Mouse (Mus musculus) liver, embryonic 13.5 days (tissue): ENCODE data around the gene Dennd1a. TPM values are rescaled to one million over a fixed set of nuclear protein-coding genes. Genes with fewer than 3 reads are reported as not detected.
A peak's percentile ranks its signal among the peaks of the same experiment; 100 is the strongest.

Experiments used
- ATAC-seq: fragments of 200-750 bp; cut with Nextera tagmentation; 2 replicates; pipeline ENCODE4 v1.8.0; 2017; ENCODE audit warnings: low read depth, mild to moderate bottlenecking, moderate number of reproducible peaks, moderate library complexity
- DNase-seq: peaks from one replicate; pipeline ENCODE4 v3.0.0; 2022
- H3K27ac ChIP-seq: fragments of 300-500 bp; sonication (generic); 2 replicates; pipeline ENCODE4 v1.5.1; 2015; ENCODE audit warnings: moderate library complexity, mild to moderate bottlenecking, inconsistent platforms
- H3K27me3 ChIP-seq: fragments of 300-500 bp; sonication (generic); 2 replicates; pipeline ENCODE4 v1.6.1; 2015; ENCODE audit warnings: mild to moderate bottlenecking, inconsistent platforms
- H3K36me3 ChIP-seq: fragments of 300-500 bp; sonication (generic); 2 replicates; pipeline ENCODE4 v1.6.1; 2015; ENCODE audit warnings: mild to moderate bottlenecking, inconsistent platforms
- H3K4me1 ChIP-seq: fragments of 300-500 bp; sonication (generic); replicated peaks from 2 replicates; pipeline ENCODE4 v1.6.1; 2015; ENCODE audit warnings: inconsistent platforms
- H3K4me2 ChIP-seq: fragments of 300-500 bp; sonication (generic); 2 replicates; pipeline ENCODE4 v1.6.1; 2015; ENCODE audit warnings: inconsistent platforms, mild to moderate bottlenecking, moderate library complexity
- H3K4me3 ChIP-seq: fragments of 300-500 bp; sonication (generic); replicated peaks from 2 replicates; pipeline ENCODE4 v1.5.1; 2015; ENCODE audit warnings: mild to moderate bottlenecking, inconsistent platforms
- H3K9ac ChIP-seq: fragments of 300-500 bp; sonication (generic); 2 replicates; pipeline ENCODE4 v1.6.1; 2015; ENCODE audit warnings: mild to moderate bottlenecking, inconsistent platforms
- H3K9me3 ChIP-seq: fragments of 300-500 bp; sonication (generic); replicated peaks from 2 replicates; pipeline ENCODE4 v1.6.1; 2016; ENCODE audit warnings: inconsistent platforms
- WGBS: fragments of 180-500 bp; shearing (Covaris S2); methylation state at CpG from one replicate; pipeline ENCODE4 v1.1.7; 2015; ENCODE audit not compliant: insufficient replicate concordance; 5-methylcytosine and 5-hydroxymethylcytosine counted together
- polyA plus RNA-seq: library from polyadenylated mRNA; unstranded; fragments of >200 nt; fragmentation: Nextera tagmentation; extraction: Ambion mirVana; gene quantifications from 2 replicates; pipeline ENCODE4 v1.2.1, GENCODE M21; 2015

Gene Dennd1a
- polyA plus RNA-seq, 1 experiment from 2014 or later = 7.6 TPM

GRCm38 (mm10) chr2:38291526-38291925 lies 4.3 kb upstream of the Dennd1a start:
- H3K4me3 ChIP-seq = no peak overlapping the region
- no peak for DNase-seq
- H3K4me2 ChIP-seq = no peak overlapping the region
- WGBS = 76% methylated on average over 1 of the region's 1 CpGs
- no peaks in the 10 kb centered on the region for H3K36me3 ChIP-seq
- no peak overlapping the region for H3K27ac ChIP-seq
- no peaks in the 10 kb centered on the region for H3K9me3 ChIP-seq
- H3K27me3 ChIP-seq = peaks cover 11% of the 10 kb centered on the region; the same call in 1 of the 2 replicates
- no peak for ATAC-seq
- H3K4me1 ChIP-seq = peaks cover 13% of the 10 kb centered on the region
- H3K9ac ChIP-seq = no peak overlapping the region

- no peak overlapping the region for H3K27ac ChIP-seq
- H3K4me2 ChIP-seq = peak overlapping the region; percentile 87; the same call in 1 of the 2 replicates
- no peak for ATAC-seq
- WGBS = 60% methylated on average over 2 of the region's 2 CpGs
- no peak overlapping the region for H3K4me3 ChIP-seq
- no peaks in the 10 kb centered on the region for H3K36me3 ChIP-seq
- peak; percentile 24 for DNase-seq
- H3K9me3 ChIP-seq = no peaks in the 10 kb centered on the region
- peaks cover 43% of the 10 kb centered on the region for H3K4me1 ChIP-seq
- no peaks in the 10 kb centered on the region for H3K27me3 ChIP-seq
- H3K9ac ChIP-seq = no peak overlapping the region
These were observed 1.0 kb upstream of the Dennd1a start for GRCm38 (mm10) chr2:38288226-38288625.

DNA sequence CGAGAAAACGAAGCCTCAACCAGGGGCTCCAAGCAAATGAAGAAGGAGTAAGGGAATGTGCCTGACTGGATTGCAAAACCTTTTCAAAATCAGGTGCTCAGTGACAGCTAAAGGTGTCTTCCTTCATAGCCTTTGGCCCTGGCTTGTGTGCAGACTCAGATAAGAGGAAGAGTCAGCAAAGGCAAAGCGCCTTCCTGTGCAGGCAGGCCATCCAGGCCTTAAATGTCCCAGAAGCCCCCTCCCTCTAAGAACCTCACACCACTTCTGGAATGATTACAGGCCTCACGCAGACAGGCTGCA lies 807 bp downstream of the Dennd1a start:
- ATAC-seq = peak; percentile 58

GRCm38 (mm10) chr2:38285781-38286432 lies 1.3 kb downstream of the Dennd1a start:
- H3K9me3 ChIP-seq = no peaks in the 10 kb centered on the region
- DNase-seq = no peak
- H3K4me2 ChIP-seq = peak overlapping the region; percentile 87
- H3K27me3 ChIP-seq = no peaks in the 10 kb centered on the region
- H3K4me3 ChIP-seq = peak overlapping the region; percentile 90
- H3K27ac ChIP-seq = peak overlapping the region; percentile 94
- no peaks in the 10 kb centered on the region for H3K36me3 ChIP-seq
- peak; percentile 40; the same call in 1 of the 2 replicates for ATAC-seq
- H3K9ac ChIP-seq = peak overlapping the region; percentile 93
- H3K4me1 ChIP-seq = peaks cover 49% of the 10 kb centered on the region
- WGBS = 60% methylated on average over 4 of the region's 4 CpGs

More for the DNA sequence above, 807 bp downstream of the Dennd1a start:
- H3K9ac ChIP-seq = peak overlapping the region; percentile 93
- peak; percentile 49 for DNase-seq
- peak overlapping the region; percentile 94 for H3K27ac ChIP-seq
- no peaks in the 10 kb centered on the region for H3K27me3 ChIP-seq
- H3K4me2 ChIP-seq = peak overlapping the region; percentile 87
- H3K36me3 ChIP-seq = no peaks in the 10 kb centered on the region
- no peaks in the 10 kb centered on the region for H3K9me3 ChIP-seq
- 4% methylated on average over 4 of the region's 4 CpGs for WGBS
- H3K4me3 ChIP-seq = peak overlapping the region; percentile 90
- peaks cover 49% of the 10 kb centered on the region for H3K4me1 ChIP-seq

GRCm38 (mm10) chr2:38283961-38284360 lies 3.2 kb downstream of the Dennd1a start:
- ATAC-seq (no peak), DNase-seq (no peak)
- WGBS = 86% methylated on average over 1 of the region's 1 CpGs
- Histone ChIP-seq H3K9me3 (no peaks in the 10 kb centered on the region), H3K27ac (no peak overlapping the region), H3K9ac (no peak overlapping the region), H3K36me3 (no peaks in the 10 kb centered on the region), H3K27me3 (no peaks in the 10 kb centered on the region), H3K4me1 (peaks cover 53% of the 10 kb centered on the region), H3K4me3 (no peak overlapping the region), H3K4me2 (no peak overlapping the region)

GRCm38 (mm10) chr2:38280376-38280775 lies 6.8 kb downstream of the Dennd1a start:
- Histone ChIP-seq H3K4me1 (peaks cover 33% of the 10 kb centered on the region), H3K4me2 (no peak overlapping the region), H3K27me3 (no peaks in the 10 kb centered on the region), H3K36me3 (no peaks in the 10 kb centered on the region), H3K9ac (no peak overlapping the region), H3K27ac (no peak overlapping the region), H3K9me3 (no peaks in the 10 kb centered on the region), H3K4me3 (no peak overlapping the region)
- ATAC-seq = no peak
- no peak for DNase-seq

DNA sequence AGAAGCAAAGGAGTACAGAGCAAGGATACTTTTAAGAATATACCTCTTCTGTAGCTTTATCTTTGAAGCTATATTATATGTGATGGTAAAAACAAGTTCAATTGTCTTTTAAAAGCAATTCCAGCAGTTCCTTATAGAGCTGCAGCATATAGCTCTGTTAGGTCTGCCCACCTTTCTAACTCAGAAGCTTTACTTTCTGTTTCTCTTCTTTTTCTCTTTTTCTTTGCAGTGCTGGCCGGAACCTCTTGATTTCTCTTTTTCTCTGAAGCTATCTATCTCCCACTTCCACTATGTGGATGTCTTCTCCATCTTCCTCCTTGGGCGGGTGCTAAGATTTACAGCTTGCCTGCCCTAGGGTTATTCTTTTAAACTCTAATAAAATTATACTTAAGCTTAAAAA lies 12.2 kb downstream of the Dennd1a start:
- H3K9ac ChIP-seq = no peak overlapping the region
- ATAC-seq = no peak
- 77% methylated on average over 2 of the region's 2 CpGs for WGBS

GRCm38 (mm10) chr2:38263653-38264052 lies 23.5 kb downstream of the Dennd1a start:
- Histone ChIP-seq H3K36me3 (no peaks in the 10 kb centered on the region), H3K9me3 (no peaks in the 10 kb centered on the region), H3K27ac (no peak overlapping the region), H3K27me3 (no peaks in the 10 kb centered on the region), H3K4me1 (peaks cover 12% of the 10 kb centered on the region), H3K4me3 (no peak overlapping the region), H3K4me2 (no peak overlapping the region), H3K9ac (no peak overlapping the region)
- ATAC-seq (no peak), DNase-seq (no peak)
- WGBS = 80% methylated on average over 2 of the region's 2 CpGs

More for the DNA sequence above, 12.2 kb downstream of the Dennd1a start:
- Histone ChIP-seq H3K4me3 (no peak overlapping the region), H3K4me2 (no peak overlapping the region), H3K9me3 (no peaks in the 10 kb centered on the region), H3K36me3 (no peaks in the 10 kb centered on the region), H3K27me3 (no peaks in the 10 kb centered on the region), H3K4me1 (peaks cover 5% of the 10 kb centered on the region; the same call in 1 of the 2 replicates), H3K27ac (no peak overlapping the region)
- no peak for DNase-seq

- Histone ChIP-seq H3K27ac (no peak overlapping the region), H3K36me3 (no peaks in the 10 kb centered on the region), H3K4me1 (peaks cover 16% of the 10 kb centered on the region), H3K9ac (no peak overlapping the region), H3K4me2 (no peak overlapping the region), H3K4me3 (no peak overlapping the region), H3K9me3 (no peaks in the 10 kb centered on the region), H3K27me3 (no peaks in the 10 kb centered on the region)
- ATAC-seq (no peak), DNase-seq (no peak)
These were observed 28.1 kb downstream of the Dennd1a start for GRCm38 (mm10) chr2:38259052-38259451.

GRCm38 (mm10) chr2:38237616-38238015 lies 49.6 kb downstream of the Dennd1a start:
- no peak overlapping the region for H3K4me2 ChIP-seq
- no peak overlapping the region for H3K4me3 ChIP-seq
- ATAC-seq (no peak), DNase-seq (no peak)
- H3K27ac ChIP-seq = no peak overlapping the region
- peaks cover 19% of the 10 kb centered on the region for H3K4me1 ChIP-seq
- peaks cover 4% of the 10 kb centered on the region; the same call in 1 of the 2 replicates for H3K36me3 ChIP-seq
- 82% methylated on average over 1 of the region's 1 CpGs for WGBS
- no peaks in the 10 kb centered on the region for H3K27me3 ChIP-seq
- H3K9me3 ChIP-seq = no peaks in the 10 kb centered on the region
- no peak overlapping the region for H3K9ac ChIP-seq

GRCm38 (mm10) chr2:38235593-38235992 lies 51.6 kb downstream of the Dennd1a start:
- peaks cover 36% of the 10 kb centered on the region for H3K4me1 ChIP-seq
- WGBS = 27% methylated on average over 2 of the region's 2 CpGs
- no peak overlapping the region; the same call in 1 of the 2 replicates for H3K9ac ChIP-seq
- H3K4me2 ChIP-seq = no peak overlapping the region
- peak; percentile 94 for ATAC-seq
- H3K4me3 ChIP-seq = no peak overlapping the region
- no peaks in the 10 kb centered on the region for H3K27me3 ChIP-seq
- H3K9me3 ChIP-seq = no peaks in the 10 kb centered on the region
- DNase-seq = peak; percentile 20
- no peaks in the 10 kb centered on the region for H3K36me3 ChIP-seq
- no peak overlapping the region for H3K27ac ChIP-seq

GRCm38 (mm10) chr2:38229882-38230281 lies 57.3 kb downstream of the Dennd1a start:
- no peak overlapping the region for H3K9ac ChIP-seq
- H3K4me1 ChIP-seq = peaks cover 36% of the 10 kb centered on the region
- H3K27me3 ChIP-seq = no peaks in the 10 kb centered on the region
- H3K4me2 ChIP-seq = no peak overlapping the region
- 49% methylated on average over 5 of the region's 5 CpGs for WGBS
- H3K4me3 ChIP-seq = no peak overlapping the region
- no peak overlapping the region for H3K27ac ChIP-seq
- peak; percentile 31 for DNase-seq
- no peaks in the 10 kb centered on the region for H3K36me3 ChIP-seq
- no peaks in the 10 kb centered on the region for H3K9me3 ChIP-seq
- ATAC-seq = peak; percentile 79
